Mouse (Mus musculus) heart, postnatal 0 days (tissue): ENCODE data around the gene Ralgapa1. TPM values are rescaled to one million over a fixed set of nuclear protein-coding genes. Genes with fewer than 3 reads are reported as not detected.
A peak's percentile ranks its signal among the peaks of the same experiment; 100 is the strongest.
"Not testable (repeated sequence)": the region's sequence is repeated elsewhere in the genome, so short reads cannot be mapped to it uniquely, and the experiment has no call there.

Source experiments
- ATAC-seq: fragments of 200-750 bp; cut with Nextera tagmentation; 2 replicates; pipeline ENCODE4 v1.8.0; 2017; ENCODE audit warnings: low read depth, moderate number of reproducible peaks, moderate library complexity; ENCODE audit not compliant: insufficient read depth
- DNase-seq: peaks from one replicate; pipeline ENCODE4 v3.0.0-alpha.2; 2016; ENCODE audit warnings: low spot score
- H3K27ac ChIP-seq: fragments of 300-500 bp; sonication (generic); 2 replicates; pipeline ENCODE4 v1.5.1; 2014; ENCODE audit warnings: low read depth, mild to moderate bottlenecking
- H3K27me3 ChIP-seq: fragments of 300-500 bp; sonication (generic); 2 replicates; pipeline ENCODE4 v1.6.1; 2014; ENCODE audit warnings: low read length, mixed read lengths; ENCODE audit not compliant: control insufficient read depth, insufficient read depth
- H3K36me3 ChIP-seq: fragments of 300-500 bp; sonication (generic); replicated peaks from 2 replicates; pipeline ENCODE4 v1.6.1; 2014; ENCODE audit warnings: low read length, mixed read lengths; ENCODE audit not compliant: control insufficient read depth, insufficient read depth
- H3K4me1 ChIP-seq: fragments of 300-500 bp; sonication (generic); 2 replicates; pipeline ENCODE4 v1.6.1; 2014; ENCODE audit warnings: antibody characterized with exemption; ENCODE audit not compliant: control insufficient read depth, insufficient read depth
- H3K4me2 ChIP-seq: fragments of 300-500 bp; sonication (generic); 2 replicates; pipeline ENCODE4 v1.6.1; 2014; ENCODE audit warnings: low read depth, mild to moderate bottlenecking, low read length, moderate library complexity
- H3K4me3 ChIP-seq: fragments of 300-500 bp; sonication (generic); 2 replicates; pipeline ENCODE4 v1.5.1; 2014; ENCODE audit warnings: low read depth, low read length
- H3K9ac ChIP-seq: fragments of 300-500 bp; sonication (generic); replicated peaks from 2 replicates; pipeline ENCODE4 v1.6.1; 2014; ENCODE audit warnings: low read depth, low read length, mixed read lengths
- H3K9me3 ChIP-seq: fragments of 300-500 bp; sonication (generic); replicated peaks from 2 replicates; pipeline ENCODE4 v1.6.1; 2016; ENCODE audit warnings: low read length; ENCODE audit not compliant: control insufficient read depth
- CTCF ChIP-seq: IDR thresholded peaks from 2 replicates; pipeline ENCODE4 v1.5.1; 2016; ENCODE audit warnings: antibody characterized with exemption, control low read depth, low read depth
- EP300 ChIP-seq: IDR thresholded peaks from 2 replicates; pipeline ENCODE4 v1.6.1; 2016; ENCODE audit warnings: antibody characterized with exemption, low read depth
- WGBS: fragments of 180-500 bp; shearing (Covaris S2); extraction: QIAGEN DNeasy Blood & Tissue Kit; methylation state at CpG from one replicate; pipeline ENCODE4 v1.1.7; 2014; 5-methylcytosine and 5-hydroxymethylcytosine counted together
- polyA plus RNA-seq: library from polyadenylated mRNA; unstranded; fragments of >200 nt; fragmentation: Nextera tagmentation; extraction: Ambion mirVana; gene quantifications from 2 replicates; pipeline ENCODE4 v1.2.1, GENCODE M21; 2015
- total RNA-seq: library from RNA; depleted of rRNA; stranded (reverse); fragments of >200 nt; gene quantifications from 2 replicates; pipeline ENCODE4 v1.2.3, GENCODE M21; 2014; ENCODE audit warnings: low replicate concordance

Gene Ralgapa1
- total and polyA plus RNA-seq, 2 experiments from 2014 or later = 12.4 to 53.1 TPM

DNA sequence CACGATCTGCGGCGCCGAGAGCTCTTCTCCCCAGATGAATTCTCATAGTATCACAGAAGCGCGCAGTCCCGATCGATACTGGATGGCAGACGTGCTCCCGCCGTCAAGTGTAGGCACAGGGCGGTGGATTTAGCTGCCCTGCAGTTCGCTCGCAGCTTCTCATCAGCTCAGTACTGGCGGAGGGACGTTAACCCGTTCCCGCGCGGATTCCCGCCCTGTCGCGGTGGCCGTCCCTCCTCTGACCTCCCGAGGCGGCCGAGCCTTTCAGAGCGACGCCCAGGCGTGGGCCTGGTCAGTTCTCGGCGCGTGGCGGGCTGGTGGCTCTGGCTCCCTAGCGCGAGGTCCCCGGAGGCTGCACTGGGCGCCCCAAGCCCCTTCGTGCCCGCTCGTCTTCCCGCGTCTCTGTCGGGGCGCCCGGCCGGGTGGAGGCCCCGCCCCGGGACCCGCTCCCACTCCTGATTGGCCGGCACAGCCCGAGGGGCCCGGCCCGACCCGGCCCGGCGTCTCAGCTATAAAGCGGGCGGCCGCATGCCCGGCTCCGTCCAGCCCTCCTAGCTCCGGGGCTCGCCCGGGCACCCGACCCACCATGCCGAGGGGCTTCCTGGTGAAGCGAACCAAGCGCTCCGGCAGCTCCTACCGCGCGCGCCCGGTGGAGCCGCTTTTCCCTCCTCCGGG is 221.9 kb downstream of the Ralgapa1 start, which contains the start of gene Insm2:
Gene Insm2, plus strand, starts transcription at position 541 of the 675 bp plus-strand sequence.
- no peak for ATAC-seq
- H3K4me3 ChIP-seq = peak within 1 kb of the TSS; percentile 48
- under 1% methylated on average over 76 of the region's 77 CpGs for WGBS

DNA sequence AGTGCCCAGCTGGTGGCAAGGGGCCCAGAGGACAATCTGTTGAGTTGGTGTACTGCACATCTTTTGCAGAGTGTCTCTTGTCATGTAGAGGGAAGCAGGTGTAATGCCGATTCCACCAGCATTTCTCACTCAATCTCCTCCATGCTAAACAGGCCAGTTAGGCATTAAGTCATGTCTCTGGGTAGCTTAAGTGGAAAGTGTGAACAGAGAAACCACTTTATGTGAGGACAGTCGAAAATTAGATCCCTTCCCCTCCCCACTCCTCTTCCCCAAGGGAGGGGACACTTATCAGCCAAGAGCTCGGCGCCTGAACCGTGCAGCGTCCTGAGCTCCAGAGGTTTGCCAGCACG is 222.5 kb downstream of the Ralgapa1 start:
- Histone ChIP-seq H3K27me3 (peaks cover 46% of the 10 kb centered on the region), H3K4me3 (peak overlapping the region; percentile 48), H3K27ac (no peak overlapping the region), H3K9me3 (no peaks in the 10 kb centered on the region), H3K9ac (no peak overlapping the region), H3K4me1 (peaks cover 14% of the 10 kb centered on the region), H3K4me2 (peak overlapping the region; percentile 64; the same call in 1 of the 2 replicates), H3K36me3 (peaks cover 3% of the 10 kb centered on the region; the same call in 1 of the 2 replicates)
- DNase-seq = no peak
- TF ChIP-seq CTCF (no peak), EP300 (no peak)
- WGBS = 5% methylated on average over 7 of the region's 7 CpGs
- no peak for ATAC-seq

More for the DNA sequence above, 221.9 kb downstream of the Ralgapa1 start, which contains the start of gene Insm2:
- Histone ChIP-seq H3K4me1 (peaks cover 14% of the 10 kb centered on the region), H3K9me3 (no peaks in the 10 kb centered on the region), H3K4me2 (peak within 1 kb of the TSS; percentile 64), H3K36me3 (peaks cover 8% of the 10 kb centered on the region; the same call in 1 of the 2 replicates), H3K9ac (no peak within 1 kb of the TSS), H3K27me3 (peaks cover 46% of the 10 kb centered on the region), H3K27ac (no peak within 1 kb of the TSS)
- DNase-seq = no peak
- TF ChIP-seq CTCF (no peak), EP300 (no peak)

DNA sequence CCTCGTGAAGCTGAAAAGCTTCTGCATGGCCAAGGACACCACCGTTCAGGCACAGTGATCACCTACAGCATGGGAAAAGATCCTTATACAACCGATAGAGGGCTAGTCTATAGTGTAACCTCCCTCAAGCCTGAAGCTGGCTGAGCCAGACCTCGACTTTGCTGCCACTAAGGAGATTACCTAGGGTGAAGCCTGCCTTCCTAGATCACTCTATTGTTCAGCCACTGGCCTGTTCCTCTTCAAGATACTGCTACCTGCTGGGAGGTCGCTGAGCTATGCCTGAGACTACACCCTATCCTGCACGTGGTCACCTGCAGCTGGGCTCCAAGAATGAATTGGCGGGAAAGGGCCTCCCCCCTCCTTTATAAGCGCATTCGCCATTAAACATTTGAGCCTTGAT is 234.0 kb downstream of the Ralgapa1 start:
- 50% methylated on average over 9 of the region's 9 CpGs for WGBS
- ATAC-seq, H3K9me3 ChIP-seq, H3K4me3 ChIP-seq, H3K4me1 ChIP-seq, H3K36me3 ChIP-seq, H3K27me3 ChIP-seq, DNase-seq, H3K27ac ChIP-seq, H3K4me2 ChIP-seq, H3K9ac ChIP-seq: not testable (repeated sequence)

GRCm38 (mm10) chr12:55573794-55574193 is 247.2 kb downstream of the Ralgapa1 start:
- H3K4me3 ChIP-seq = no peak overlapping the region
- H3K4me2 ChIP-seq = no peak overlapping the region
- H3K9me3 ChIP-seq = no peaks in the 10 kb centered on the region
- no peak for TF ChIP-seq CTCF
- TF ChIP-seq EP300 = no peak
- DNase-seq (no peak), ATAC-seq (no peak)
- H3K27ac ChIP-seq = no peak overlapping the region
- no peaks in the 10 kb centered on the region for H3K4me1 ChIP-seq
- no peak overlapping the region for H3K9ac ChIP-seq
- H3K36me3 ChIP-seq = no peaks in the 10 kb centered on the region
- no peaks in the 10 kb centered on the region for H3K27me3 ChIP-seq
- WGBS = 6% methylated on average over 6 of the region's 6 CpGs

- Histone ChIP-seq H3K9ac (no peak overlapping the region), H3K36me3 (no peaks in the 10 kb centered on the region), H3K27me3 (no peaks in the 10 kb centered on the region), H3K27ac (no peak overlapping the region), H3K4me3 (no peak overlapping the region), H3K4me1 (no peaks in the 10 kb centered on the region), H3K9me3 (no peaks in the 10 kb centered on the region), H3K4me2 (no peak overlapping the region)
- no peak for DNase-seq
- ATAC-seq = no peak
- TF ChIP-seq CTCF (no peak), EP300 (no peak)
These were observed 247.9 kb downstream of the Ralgapa1 start for GRCm38 (mm10) chr12:55573089-55573488.

DNA sequence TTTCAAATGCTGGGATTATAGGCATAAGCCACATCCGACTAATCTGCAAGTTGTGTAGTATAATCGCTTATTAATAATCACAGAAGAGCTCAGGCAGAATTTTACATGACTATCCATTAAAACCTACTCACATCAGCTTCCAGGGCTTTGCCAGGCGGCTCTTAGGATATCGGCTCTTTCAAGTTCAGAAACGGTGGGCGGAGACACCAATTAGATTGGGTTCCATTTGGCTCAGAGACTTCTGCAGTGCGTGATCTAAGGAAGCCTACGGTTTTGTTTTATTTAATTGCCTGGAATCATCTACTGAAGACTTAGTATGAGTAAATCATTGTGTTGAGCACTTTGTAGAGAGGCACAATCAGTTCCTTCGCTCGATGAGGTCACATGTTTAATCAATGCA is 249.3 kb downstream of the Ralgapa1 start:
- TF ChIP-seq CTCF = no peak
- TF ChIP-seq EP300 = no peak
- 78% methylated on average over 10 of the region's 10 CpGs for WGBS
- Histone ChIP-seq H3K4me1 (no peaks in the 10 kb centered on the region), H3K27ac (no peak overlapping the region), H3K4me2 (no peak overlapping the region), H3K4me3 (no peak overlapping the region), H3K9ac (no peak overlapping the region), H3K9me3 (no peaks in the 10 kb centered on the region), H3K27me3 (no peaks in the 10 kb centered on the region), H3K36me3 (no peaks in the 10 kb centered on the region)
- DNase-seq (no peak), ATAC-seq (no peak)
